Mouse (Mus musculus): ENCODE measurements around the gene Pikfyve.

Gene Pikfyve

GRCm38 (mm10) chr1:65186287-65187073, at the start of gene Pikfyve, which contains the start of gene Idh1:
Pikfyve (plus strand) TSS chr1:65186683.
Idh1 (minus strand) TSS chr1:65186500.
- peak; percentile 97 for DNase-seq

GRCm38 (mm10) chr1:65137560-65137959, 48.9 kb upstream of the Pikfyve start:
- DNase-seq: no peak

DNA sequence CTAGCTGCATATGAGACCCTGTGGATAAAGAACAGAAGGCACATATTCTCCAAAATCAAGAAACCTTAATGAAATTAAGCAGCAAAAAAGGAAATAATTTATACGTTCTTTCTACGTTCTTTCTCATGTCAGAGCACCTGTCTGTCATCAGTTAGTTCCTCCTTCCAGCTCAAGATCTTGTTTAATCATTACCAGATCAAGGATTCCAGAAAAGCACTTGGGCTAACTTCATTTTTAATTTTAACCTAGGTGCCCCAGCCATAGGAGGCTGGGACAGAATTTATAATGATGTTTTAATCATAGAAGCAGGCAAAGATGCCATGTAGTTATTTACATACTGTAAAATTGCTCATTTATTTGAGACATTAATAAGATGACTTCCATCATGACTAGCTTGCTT, 41.7 kb upstream of the Pikfyve start:
- no peak for DNase-seq

- DNase-seq: no peak
Observed at GRCm38 (mm10) chr1:65146601-65147000, 39.9 kb upstream of the Pikfyve start.

- no peak for DNase-seq
Observed at GRCm38 (mm10) chr1:65147326-65147725, 39.2 kb upstream of the Pikfyve start.

DNA sequence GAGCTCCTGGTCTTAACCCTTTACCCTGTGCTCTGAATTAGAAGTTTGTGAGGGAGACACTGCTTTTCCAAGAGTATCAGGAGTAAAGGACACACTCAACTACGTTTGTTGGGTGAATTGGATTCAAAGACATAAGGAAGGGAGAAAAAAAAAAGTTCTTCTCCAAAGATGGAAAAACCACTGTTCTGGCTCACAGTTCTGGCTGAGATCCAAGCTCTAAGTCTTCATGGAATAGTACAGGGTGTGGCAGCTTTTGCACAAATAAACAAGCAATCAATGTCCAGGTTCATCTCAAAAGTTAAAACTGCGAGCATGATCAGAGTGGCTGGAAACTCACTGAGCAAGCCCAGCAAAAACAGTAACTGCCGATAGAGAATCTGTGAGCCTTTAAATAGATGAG, 38.5 kb upstream of the Pikfyve start:
- no peak for DNase-seq

DNA sequence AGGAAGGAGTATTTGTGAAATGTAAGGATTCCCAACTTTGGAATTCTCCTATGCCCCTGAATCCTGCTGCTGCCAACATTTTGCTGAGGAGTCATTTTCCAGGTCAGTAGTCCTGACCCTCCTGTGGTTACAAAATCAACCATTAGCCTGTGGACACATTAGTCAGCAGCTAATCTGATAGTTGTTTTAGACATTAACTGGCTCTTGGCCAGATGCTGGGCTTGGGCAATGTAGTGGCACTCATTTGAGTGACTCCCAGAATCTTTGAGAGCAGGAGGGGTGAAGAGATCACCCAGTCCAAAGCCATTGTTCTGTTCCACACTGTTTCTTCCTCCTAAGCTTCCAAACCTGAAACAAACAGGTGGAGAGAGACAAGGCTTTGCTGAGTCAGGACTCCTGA, 31.7 kb upstream of the Pikfyve start:
- DNase-seq: no peak

GRCm38 (mm10) chr1:65156111-65156510, 30.4 kb upstream of the Pikfyve start:
- no peak for DNase-seq

DNA sequence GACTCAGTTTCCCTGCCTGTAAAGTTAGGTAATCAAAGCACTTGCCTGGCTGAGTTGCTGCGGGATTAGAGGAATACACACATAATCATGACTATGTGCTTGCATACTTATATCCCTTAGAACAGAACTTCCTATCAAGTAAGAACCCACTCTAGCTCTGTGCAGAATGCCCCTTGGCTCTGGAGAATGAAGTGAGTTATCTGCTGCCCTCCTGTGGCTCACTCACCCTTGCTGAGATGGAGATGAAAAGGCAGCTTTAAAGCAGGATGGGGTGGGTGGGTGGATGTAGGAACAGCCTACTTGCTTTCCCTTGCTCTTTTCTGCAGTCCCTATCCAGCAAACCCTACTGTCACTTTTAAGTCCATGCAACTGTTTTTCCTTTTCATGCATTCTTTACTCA, 24.3 kb upstream of the Pikfyve start:
- no peak for DNase-seq

GRCm38 (mm10) chr1:65167496-65167895, 19.0 kb upstream of the Pikfyve start:
- DNase-seq: no peak

- DNase-seq: no peak
Observed at GRCm38 (mm10) chr1:65169536-65169935, 16.9 kb upstream of the Pikfyve start.

DNA sequence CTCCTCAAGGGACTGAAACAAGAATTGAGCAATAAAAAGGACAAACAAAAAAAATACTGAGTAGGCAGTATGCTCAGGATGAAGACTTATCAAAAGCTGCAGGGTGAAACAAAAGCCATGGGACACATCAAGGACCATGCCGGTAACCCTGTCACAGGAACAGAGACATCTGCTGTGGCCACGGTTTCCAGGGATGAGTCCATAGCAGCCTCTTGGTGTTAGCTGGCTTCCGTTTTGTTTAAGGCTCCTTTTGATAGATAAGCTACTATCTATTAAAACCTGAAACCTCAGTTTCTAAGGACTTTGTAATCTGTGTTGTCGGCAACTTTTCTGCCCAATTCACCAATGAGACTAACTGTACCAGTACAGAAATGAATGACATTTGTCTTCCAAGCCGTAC, 16.5 kb upstream of the Pikfyve start:
- no peak for DNase-seq

DNA sequence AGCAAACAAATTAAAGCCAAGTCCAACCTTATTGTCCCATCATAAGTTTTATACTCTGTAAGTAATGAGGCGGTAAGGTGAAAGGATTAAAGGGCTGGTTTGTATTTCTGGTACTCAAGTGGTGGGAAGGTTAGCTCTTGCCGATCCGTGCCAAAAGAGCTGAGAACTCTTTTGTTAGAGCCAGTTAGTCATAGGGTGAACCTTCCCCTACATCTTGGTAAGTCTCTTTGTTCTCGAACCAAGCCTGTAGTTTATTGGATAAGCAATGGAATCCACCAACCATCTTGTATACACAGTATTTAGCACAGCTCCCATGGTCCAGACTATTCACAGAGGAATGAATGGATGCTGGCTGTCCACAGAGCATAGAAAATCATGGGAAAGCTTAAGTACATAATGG, 14.9 kb upstream of the Pikfyve start:
- DNase-seq: no peak

GRCm38 (mm10) chr1:65173716-65174115, 12.8 kb upstream of the Pikfyve start:
- DNase-seq: no peak

GRCm38 (mm10) chr1:65176171-65176570, 10.3 kb upstream of the Pikfyve start:
- no peak for DNase-seq

DNA sequence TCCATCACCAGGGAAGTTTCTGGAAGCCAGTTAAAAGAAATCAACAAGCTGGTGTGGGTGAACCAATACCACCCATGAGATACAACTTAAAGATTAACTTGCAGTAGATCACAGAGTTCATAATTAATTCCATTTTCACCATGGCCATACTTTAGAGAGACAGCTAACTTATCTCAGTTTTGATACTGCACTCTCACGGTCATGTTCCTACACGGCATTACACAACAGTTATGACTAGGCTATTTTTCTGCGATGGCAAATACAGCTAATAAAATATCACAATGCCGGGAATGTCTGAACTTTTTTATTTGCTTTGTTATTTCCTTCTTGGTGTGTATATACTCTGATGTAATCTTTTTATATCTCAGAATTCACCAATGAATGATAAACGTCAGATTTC, 9.6 kb upstream of the Pikfyve start:
- no peak for DNase-seq

GRCm38 (mm10) chr1:65177452-65177851, 9.0 kb upstream of the Pikfyve start:
- DNase-seq: no peak

DNA sequence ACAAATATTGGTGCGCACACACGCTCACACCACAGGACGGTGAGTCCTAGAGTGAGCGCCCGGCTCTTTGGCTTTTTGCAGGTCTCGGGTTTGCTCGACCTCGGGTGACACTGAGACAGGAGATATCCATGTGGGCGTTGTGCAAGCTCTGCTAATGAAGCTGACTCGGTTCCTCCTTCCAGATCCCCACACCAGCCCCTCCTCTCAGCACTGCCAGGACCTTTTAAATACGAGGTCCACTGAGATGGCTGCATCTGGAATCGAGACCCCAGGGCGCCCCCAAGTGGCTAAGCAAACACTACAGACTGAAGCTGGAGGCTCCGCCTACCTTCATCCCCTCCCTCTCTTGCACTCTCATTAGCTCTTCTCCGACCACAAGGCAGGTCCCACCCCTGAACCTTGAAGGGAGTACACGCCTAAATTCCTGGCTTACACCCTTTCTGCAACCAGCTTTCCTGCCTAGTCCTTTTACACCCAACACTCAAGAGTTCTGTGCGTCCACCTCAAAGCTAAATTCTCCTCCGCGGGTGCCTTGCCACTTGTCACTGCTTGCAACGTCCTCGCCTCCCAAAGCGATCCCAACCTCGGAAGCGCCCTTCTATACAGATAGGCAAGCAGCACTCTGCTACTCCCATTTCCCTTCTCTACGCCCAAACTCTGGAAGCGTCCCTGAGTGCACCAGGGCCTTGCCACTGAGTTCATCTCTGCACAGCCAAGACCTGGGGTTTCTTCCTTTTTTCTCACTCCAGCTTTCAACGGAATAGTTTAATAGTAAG, 8.2 kb upstream of the Pikfyve start:
- DNase-seq: peak; percentile 86

GRCm38 (mm10) chr1:65178902-65179432, 7.5 kb upstream of the Pikfyve start:
- peak; percentile 95 for DNase-seq

GRCm38 (mm10) chr1:65179634-65180249, 6.7 kb upstream of the Pikfyve start:
- peak; percentile 25 for DNase-seq

DNA sequence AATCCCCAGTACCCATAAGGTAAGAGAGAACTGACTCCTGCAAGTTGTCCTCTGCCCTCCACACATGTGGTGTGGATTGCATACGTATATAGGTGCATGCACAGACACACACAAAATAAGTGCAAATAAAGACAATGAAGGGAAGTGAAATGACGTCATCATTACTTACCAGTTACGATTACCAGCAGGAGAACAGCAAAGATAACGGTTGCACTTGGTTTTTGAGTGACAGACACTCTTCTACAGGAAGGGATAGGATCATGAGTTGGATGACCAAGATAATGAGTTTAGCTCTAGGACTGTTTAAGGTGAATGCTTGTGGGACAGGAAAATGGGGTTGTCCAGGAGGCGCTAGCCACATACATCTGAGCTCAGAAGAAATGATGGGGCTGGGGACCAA, 5.0 kb upstream of the Pikfyve start:
- no peak for DNase-seq

GRCm38 (mm10) chr1:65183994-65184393, 2.5 kb upstream of the Pikfyve start:
- DNase-seq: no peak

DNA sequence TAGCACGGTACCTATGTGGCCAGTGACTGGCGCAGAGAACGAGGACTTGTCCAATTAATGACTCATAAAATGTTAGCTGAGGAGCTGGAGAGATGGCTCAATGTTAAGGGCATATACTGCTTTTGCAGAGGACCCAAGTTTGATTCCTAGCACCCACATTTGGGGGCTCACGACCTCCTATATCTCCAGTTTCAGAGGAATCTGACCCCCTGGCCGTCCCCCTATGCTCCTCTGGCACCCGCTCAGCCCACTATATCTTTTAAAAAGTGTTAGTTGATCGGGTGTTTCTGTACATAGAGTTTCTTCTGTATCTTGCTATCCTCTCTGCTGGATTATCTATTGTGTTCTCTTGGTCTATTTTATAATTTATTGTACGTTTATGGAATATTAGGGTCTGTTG, 1.5 kb upstream of the Pikfyve start:
- DNase-seq: peak; percentile 16
